In genomic region chr2:114848439-114848838, GRCm38 (mm10) we compare ENCODE assay signal across 28 mouse cellular contexts.
A peak's percentile ranks its signal among the peaks of the same experiment; 100 is the strongest.
DNase-seq lines count a peak whose midpoint lies in the region; ATAC-seq and TF ChIP-seq lines count a peak whose summit lies in the region.
"Had no signal": no experiment of that assay in that cellular context is flagged by ENCODE, and none has a peak within 500 bp of the region (broad histone marks: within the 10 kb centered on the region; RNA-seq: fewer than 3 reads in every experiment).

No protein-coding gene starts in this region.

- TF ChIP-seq EP300 in heart, adult 2 months (IDR thresholded peaks at IDR 0.05; ENCODE audit: insufficient read depth, low read depth, low read length), result no peak
- no peak for TF ChIP-seq EP300 in stomach, postnatal 0 days (optimal IDR thresholded peaks at IDR 0.05)

- no peaks in the 10 kb centered on the region for H3K9me3 ChIP-seq in kidney, embryonic 15.5 days (replicated peaks)
- no peaks in the 10 kb centered on the region for H3K9me3 ChIP-seq in kidney, postnatal 0 days (replicated peaks; ENCODE audit: low read length)
- no peaks in the 10 kb centered on the region for H3K9me3 ChIP-seq in stomach, postnatal 0 days (ENCODE audit: control insufficient read depth, low read length)
- H3K9me3 ChIP-seq: embryonic facial prominence, embryonic 13.5 days; embryonic facial prominence, embryonic 15.5 days; forebrain, embryonic 10.5 days; forebrain, embryonic 12.5 days; G1E had no signal

- H3K27me3 ChIP-seq in kidney, embryonic 15.5 days, result no peaks in the 10 kb centered on the region
- H3K27me3 ChIP-seq in kidney, adult 2 months (replicated peaks; ENCODE audit: control insufficient read depth, insufficient read depth, low read length), result no peaks in the 10 kb centered on the region
- H3K27me3 ChIP-seq in kidney, postnatal 0 days (ENCODE audit: insufficient read depth, low read length), result no peaks in the 10 kb centered on the region
- no peaks in the 10 kb centered on the region for H3K27me3 ChIP-seq in heart, adult 2 months (ENCODE audit: control insufficient read depth, insufficient read depth, low read length)
- H3K27me3 ChIP-seq in stomach, postnatal 0 days (ENCODE audit: control insufficient read depth, insufficient read depth, low read length), result no peaks in the 10 kb centered on the region
- H3K27me3 ChIP-seq: CH12.LX; embryonic facial prominence, embryonic 13.5 days; embryonic facial prominence, embryonic 15.5 days; forebrain, embryonic 12.5 days had no signal

- H3K79me2 ChIP-seq in heart, adult 2 months (replicated peaks; ENCODE audit: control insufficient read depth, insufficient read depth, low read length), result no peaks in the 10 kb centered on the region

- ATAC-seq in kidney, embryonic 15.5 days (replicated peaks; ENCODE audit: low FRiP score), result peak; percentile 83
- ATAC-seq in kidney, postnatal 0 days (replicated peaks; ENCODE audit: low FRiP score, low read depth), result no peak
- ATAC-seq in stomach, postnatal 0 days (ENCODE audit: low FRiP score, low TSS enrichment), result no peak
- ATAC-seq: CD4-positive, CD25-positive, alpha-beta regulatory T cell, adult 4 months; forebrain, embryonic 14.5 days; forebrain, embryonic 16.5 days had no signal

- no peaks in the 10 kb centered on the region for H3K4me1 ChIP-seq in kidney, embryonic 15.5 days
- no peaks in the 10 kb centered on the region for H3K4me1 ChIP-seq in kidney, adult 2 months (ENCODE audit: control insufficient read depth, insufficient read depth, low read length)
- no peaks in the 10 kb centered on the region for H3K4me1 ChIP-seq in kidney, postnatal 0 days (replicated peaks; ENCODE audit: insufficient read depth, low read length)
- H3K4me1 ChIP-seq in heart, adult 2 months (ENCODE audit: control insufficient read depth, insufficient read depth, low read length), result no peaks in the 10 kb centered on the region
- H3K4me1 ChIP-seq in stomach, postnatal 0 days (replicated peaks; ENCODE audit: control insufficient read depth, insufficient read depth), result no peaks in the 10 kb centered on the region
- H3K4me1 ChIP-seq: embryonic facial prominence, embryonic 15.5 days; forebrain, embryonic 12.5 days had no signal

- no peak for TF ChIP-seq CTCF in kidney, adult 2 months (conservative IDR thresholded peaks at IDR 0.05; ENCODE audit: insufficient read depth, insufficient read length, low read depth, low read length)
- no peak for TF ChIP-seq CTCF in kidney, postnatal 0 days (IDR thresholded peaks at IDR 0.05; ENCODE audit: low read depth)
- TF ChIP-seq CTCF in heart, adult 2 months (IDR thresholded peaks at IDR 0.05), result no peak
- TF ChIP-seq CTCF in stomach, postnatal 0 days (IDR thresholded peaks at IDR 0.05; ENCODE audit: low read depth), result no peak

- no peak for DNase-seq in kidney, adult 2 months
- peak; percentile 46 for DNase-seq in kidney, postnatal 0 days (ENCODE audit: low spot score)
- no peak for DNase-seq in kidney, adult 9 months
- peak; percentile 72 for DNase-seq in 3T3-L1 (ENCODE audit: low read depth, low spot score)
- peak; percentile 45 for DNase-seq in NIH3T3 (ENCODE audit: low read depth)
- no peak for DNase-seq in heart, adult 2 months
- no peak for DNase-seq in stomach, postnatal 0 days (ENCODE audit: low spot score)
- DNase-seq: adrenal gland, postnatal 10 days; adrenal gland, postnatal 25 days; B cell, adult 2 months; cerebellum, adult 11 months; cerebellum, adult 18-20 months; cerebellum, adult 8-10 months; cerebellum, adult 9-11 months; cerebellum, postnatal 14 days; cerebellum, postnatal 36 days; embryo, embryonic 11 days had no signal

- intact Hi-C loops in heart, adult 2 months (cut with DNase I), result no loop called here

- no peak for TF ChIP-seq POLR2A in kidney, adult 2 months (IDR thresholded peaks at IDR 0.05; ENCODE audit: low read depth, low read length)
- no peak for TF ChIP-seq POLR2A in heart, adult 2 months (IDR thresholded peaks at IDR 0.05; ENCODE audit: insufficient read depth, low read depth, low read length)

- H3K9ac ChIP-seq in kidney, embryonic 15.5 days, result no peak overlapping the region
- H3K9ac ChIP-seq in kidney, postnatal 0 days (ENCODE audit: low read depth, low read length), result no peak overlapping the region
- H3K9ac ChIP-seq in heart, adult 2 months (ENCODE audit: low read depth, low read length), result no peak overlapping the region
- H3K9ac ChIP-seq in stomach, postnatal 0 days (ENCODE audit: low read length), result no peak overlapping the region
- H3K9ac ChIP-seq: embryonic facial prominence, embryonic 13.5 days; embryonic facial prominence, embryonic 15.5 days; forebrain, embryonic 12.5 days had no signal

- 66% methylated on average over 5 of the region's 5 CpGs for WGBS in kidney, embryonic 15.5 days
- WGBS in kidney, adult 2 months, result 67% methylated on average over 5 of the region's 5 CpGs
- WGBS in kidney, postnatal 0 days, result 68% methylated on average over 5 of the region's 5 CpGs
- 86% methylated on average over 5 of the region's 5 CpGs for WGBS in heart, adult 2 months
- 91% methylated on average over 5 of the region's 5 CpGs for WGBS in stomach, postnatal 0 days

- no peak overlapping the region for H3K4me3 ChIP-seq in kidney, embryonic 15.5 days (replicated peaks)
- no peak overlapping the region for H3K4me3 ChIP-seq in kidney, adult 2 months (ENCODE audit: insufficient read depth, low read depth, low read length)
- H3K4me3 ChIP-seq in kidney, postnatal 0 days (replicated peaks; ENCODE audit: low read depth, low read length), result no peak overlapping the region
- H3K4me3 ChIP-seq in heart, adult 2 months, result no peak overlapping the region
- H3K4me3 ChIP-seq in stomach, postnatal 0 days (ENCODE audit: low read depth, low read length), result no peak overlapping the region
- H3K4me3 ChIP-seq: embryonic facial prominence, embryonic 13.5 days; embryonic facial prominence, embryonic 15.5 days; erythroblast, embryonic 14.5 days; forebrain, embryonic 10.5 days; forebrain, embryonic 12.5 days had no signal

- no peak overlapping the region for H3K4me2 ChIP-seq in kidney, embryonic 15.5 days
- no peak overlapping the region for H3K4me2 ChIP-seq in kidney, postnatal 0 days (ENCODE audit: low read length)
- H3K4me2 ChIP-seq in stomach, postnatal 0 days (replicated peaks; ENCODE audit: low read depth), result no peak overlapping the region
- H3K4me2 ChIP-seq: embryonic facial prominence, embryonic 13.5 days; embryonic facial prominence, embryonic 15.5 days; forebrain, embryonic 12.5 days had no signal

- no peaks in the 10 kb centered on the region for H3K36me3 ChIP-seq in kidney, embryonic 15.5 days
- H3K36me3 ChIP-seq in kidney, adult 2 months (ENCODE audit: control insufficient read depth, insufficient read depth, low read length), result no peaks in the 10 kb centered on the region
- no peaks in the 10 kb centered on the region for H3K36me3 ChIP-seq in kidney, postnatal 0 days (ENCODE audit: insufficient read depth, low read length)
- no peaks in the 10 kb centered on the region for H3K36me3 ChIP-seq in heart, adult 2 months (ENCODE audit: control insufficient read depth, insufficient read depth, low read length)
- no peaks in the 10 kb centered on the region for H3K36me3 ChIP-seq in stomach, postnatal 0 days (ENCODE audit: control insufficient read depth, insufficient read depth, low read length)
- H3K36me3 ChIP-seq: embryonic facial prominence, embryonic 13.5 days; embryonic facial prominence, embryonic 15.5 days; forebrain, embryonic 10.5 days; forebrain, embryonic 12.5 days; G1E had no signal

- H3K27ac ChIP-seq in kidney, embryonic 15.5 days, result no peak overlapping the region
- no peak overlapping the region for H3K27ac ChIP-seq in kidney, adult 2 months (ENCODE audit: insufficient read depth, low read depth, low read length)
- H3K27ac ChIP-seq in kidney, postnatal 0 days, result no peak overlapping the region
- H3K27ac ChIP-seq in heart, adult 2 months, result no peak overlapping the region
- no peak overlapping the region for H3K27ac ChIP-seq in stomach, postnatal 0 days (replicated peaks)
- H3K27ac ChIP-seq: embryonic facial prominence, embryonic 13.5 days; embryonic facial prominence, embryonic 15.5 days; forebrain, embryonic 10.5 days; forebrain, embryonic 12.5 days had no signal

Comparison
In these comparisons a context has a peak if more than half of its experiments do, and no peak if none do; other contexts are left out.
1. DNase-seq: peak in kidney, postnatal 0 days (single experiment), 3T3-L1 (single experiment) and NIH3T3 (single experiment); none in kidney, adult 2 months (single experiment), kidney, adult 9 months (single experiment), heart, adult 2 months (0 of 2) and stomach, postnatal 0 days (single experiment).